Mouse (Mus musculus) CD4-positive, CD25-positive, alpha-beta regulatory T cell, adult 4 months (primary cell): ENCODE data around the gene Ap1g1. TPM values are rescaled to one million over a fixed set of nuclear protein-coding genes. Genes with fewer than 3 reads are reported as not detected.

ENCODE experiments used
- ATAC-seq: one replicate; pipeline ENCODE4 v1.8.0; 2017
- polyA plus RNA-seq, 2 experiments: library from polyadenylated mRNA; unstranded; fragments of 100-300 nt; shearing (Covaris generic); gene quantifications; one replicate each; pipeline ENCODE4 v1.2.1; 2017

Gene Ap1g1
- polyA plus RNA-seq, 2 experiments from 2014 or later, result 32.7 to 34.3 TPM

DNA sequence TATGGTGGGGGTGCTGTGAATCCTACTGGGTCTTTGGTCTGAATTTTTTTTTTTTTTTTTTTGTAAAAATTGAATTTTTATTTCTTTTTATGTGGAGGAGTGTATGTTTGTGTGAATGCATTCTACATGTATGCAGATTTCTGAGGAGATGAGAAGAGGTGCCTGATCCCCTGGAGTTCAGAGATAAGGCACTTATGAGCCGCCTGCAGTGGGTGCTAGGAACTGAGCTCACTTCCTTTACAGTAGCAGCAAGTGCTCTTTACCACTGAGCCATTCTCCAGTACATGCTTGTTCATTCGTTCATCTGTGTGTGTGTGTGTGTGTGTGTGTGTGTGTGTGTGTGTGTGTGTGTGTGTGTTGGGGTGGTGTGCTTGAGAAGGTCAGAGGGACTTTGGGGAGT lies 12.6 kb downstream of the Ap1g1 start:
- ATAC-seq, result no peak

- ATAC-seq, result no peak
Observed at GRCm38 (mm10) chr8:109795166-109795565, 16.8 kb downstream of the Ap1g1 start.

DNA sequence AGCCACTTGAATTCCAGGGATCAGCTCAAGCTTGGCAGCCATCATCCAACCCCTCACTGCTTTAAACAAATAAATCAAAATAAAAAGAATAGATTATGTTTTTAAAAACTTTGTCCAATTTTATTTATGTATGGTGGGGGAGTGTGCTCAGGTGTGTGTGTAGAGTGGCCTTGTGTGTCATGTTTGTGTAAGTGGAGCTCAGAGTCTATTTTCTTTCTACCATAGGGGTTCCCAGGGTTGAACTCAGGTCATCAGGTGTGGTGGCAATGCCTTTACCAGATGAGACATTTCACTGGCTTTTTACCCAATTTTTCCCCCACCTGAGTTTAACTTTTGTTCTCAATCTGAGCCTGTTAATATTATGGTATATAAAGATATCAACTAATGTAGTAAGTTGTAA lies 20.4 kb downstream of the Ap1g1 start:
- ATAC-seq, result no peak

GRCm38 (mm10) chr8:109799245-109799644 lies 20.9 kb downstream of the Ap1g1 start:
- ATAC-seq, result no peak

GRCm38 (mm10) chr8:109800325-109800724 lies 22.0 kb downstream of the Ap1g1 start:
- ATAC-seq, result no peak

GRCm38 (mm10) chr8:109803211-109803610 lies 24.9 kb downstream of the Ap1g1 start:
- no peak for ATAC-seq

DNA sequence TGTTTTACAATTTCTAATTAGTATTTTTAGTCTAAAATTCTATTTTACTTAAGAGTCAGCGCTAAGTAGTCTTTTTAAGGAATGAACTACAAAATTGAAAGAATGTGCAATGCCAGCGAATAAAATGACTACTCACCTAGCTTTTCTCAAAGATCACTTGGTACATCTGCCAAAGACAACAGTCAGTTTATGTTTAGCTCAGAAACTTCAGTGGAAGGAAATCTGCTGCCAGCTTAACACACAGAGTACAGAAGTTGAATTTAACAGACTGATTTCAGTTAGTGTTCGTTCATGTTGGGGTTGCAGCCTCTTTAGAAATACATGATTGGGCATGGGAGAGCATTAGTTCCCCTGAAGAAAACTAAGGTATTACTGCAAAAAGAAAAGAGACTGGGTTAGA lies 25.4 kb downstream of the Ap1g1 start:
- no peak for ATAC-seq

DNA sequence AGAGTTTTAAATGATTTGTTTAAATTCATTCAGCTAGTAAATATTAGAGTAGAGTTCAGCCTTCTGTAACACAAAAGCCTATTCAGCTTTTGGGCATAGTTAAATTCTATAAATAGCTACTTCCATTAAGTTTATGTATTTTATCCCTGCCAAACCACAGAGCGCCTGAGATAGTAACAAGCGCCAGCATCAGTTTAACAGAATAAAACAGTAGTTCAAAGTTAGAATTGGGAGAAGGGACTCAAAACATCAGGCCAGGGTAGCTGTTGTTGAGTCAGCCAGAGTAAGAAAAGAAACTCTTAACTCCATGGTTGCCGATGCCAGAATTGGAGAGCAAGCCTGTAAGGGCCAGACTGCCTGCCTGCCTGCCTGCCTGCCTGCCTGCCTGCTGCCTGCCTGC lies 28.2 kb downstream of the Ap1g1 start:
- ATAC-seq, result no peak

DNA sequence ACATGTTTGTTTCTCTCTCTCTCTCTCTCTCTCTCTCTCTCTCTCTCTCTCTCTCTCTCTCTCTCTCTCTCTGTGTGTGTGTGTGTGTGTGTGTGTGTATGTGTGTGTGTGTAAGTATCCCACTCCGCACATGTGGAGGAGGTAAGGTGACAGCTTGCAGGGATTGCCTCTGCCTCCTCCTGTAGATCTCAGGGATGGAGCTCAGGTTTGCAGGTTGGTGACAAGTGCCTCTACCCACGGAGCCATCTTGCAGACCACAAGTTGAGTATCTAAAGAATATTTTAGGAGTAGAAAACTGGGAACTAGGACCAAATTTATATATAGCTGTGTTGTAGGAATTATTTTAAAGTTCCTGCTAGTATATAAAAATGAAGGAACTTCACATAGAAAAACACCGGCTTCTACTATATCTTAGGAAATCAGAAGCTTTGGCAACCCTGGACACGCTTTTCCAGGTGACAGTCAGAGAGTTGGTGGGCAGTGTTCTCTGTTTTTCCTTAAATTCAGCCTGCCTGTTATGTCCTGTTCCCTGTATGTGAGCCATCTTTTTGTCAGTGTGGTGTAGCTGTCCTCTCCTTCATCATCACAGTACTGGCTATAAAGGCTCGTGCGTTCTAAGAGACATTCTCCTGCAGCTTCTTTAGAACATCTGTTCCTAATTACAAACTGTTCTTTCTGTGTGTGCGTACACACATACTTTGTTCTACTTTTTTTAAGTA lies 29.2 kb downstream of the Ap1g1 start:
- no peak for ATAC-seq

DNA sequence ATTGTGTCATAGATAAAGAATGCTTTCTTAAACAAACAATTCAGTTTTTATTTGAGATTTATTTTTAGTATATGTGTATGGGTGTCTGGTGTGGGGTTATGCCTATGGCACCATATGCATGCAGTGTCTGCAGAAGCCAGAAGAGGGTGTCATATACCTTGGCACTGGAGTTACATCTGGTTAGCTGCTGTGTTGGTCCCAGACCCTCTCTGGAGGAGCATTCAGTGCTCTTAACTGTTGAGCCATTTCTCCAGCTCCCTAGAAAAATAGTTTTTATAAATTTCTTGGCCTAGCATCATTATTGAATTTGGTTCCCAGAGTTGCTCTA lies 29.7 kb downstream of the Ap1g1 start:
- no peak for ATAC-seq

DNA sequence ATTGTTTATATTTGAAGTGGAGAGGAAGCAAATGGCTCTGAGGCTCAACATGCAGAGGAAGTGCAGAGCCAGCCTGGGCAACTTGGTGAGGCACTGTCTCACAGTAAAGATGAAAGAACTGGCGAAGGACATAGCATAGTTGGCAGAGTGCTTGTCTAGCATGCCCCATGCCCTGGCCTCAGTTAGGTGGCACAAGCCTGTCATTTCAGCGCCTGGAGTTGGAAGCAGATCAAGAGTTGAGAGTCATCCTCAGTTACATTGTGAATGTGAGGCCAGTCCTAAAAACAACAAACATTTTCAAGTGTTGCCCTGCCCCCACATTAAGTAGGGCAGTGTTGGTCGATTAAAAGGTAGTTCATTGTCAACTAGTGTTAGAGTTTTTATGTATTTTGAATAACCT lies 32.1 kb downstream of the Ap1g1 start:
- ATAC-seq, result no peak

GRCm38 (mm10) chr8:109815268-109815667 lies 36.9 kb downstream of the Ap1g1 start:
- no peak for ATAC-seq

DNA sequence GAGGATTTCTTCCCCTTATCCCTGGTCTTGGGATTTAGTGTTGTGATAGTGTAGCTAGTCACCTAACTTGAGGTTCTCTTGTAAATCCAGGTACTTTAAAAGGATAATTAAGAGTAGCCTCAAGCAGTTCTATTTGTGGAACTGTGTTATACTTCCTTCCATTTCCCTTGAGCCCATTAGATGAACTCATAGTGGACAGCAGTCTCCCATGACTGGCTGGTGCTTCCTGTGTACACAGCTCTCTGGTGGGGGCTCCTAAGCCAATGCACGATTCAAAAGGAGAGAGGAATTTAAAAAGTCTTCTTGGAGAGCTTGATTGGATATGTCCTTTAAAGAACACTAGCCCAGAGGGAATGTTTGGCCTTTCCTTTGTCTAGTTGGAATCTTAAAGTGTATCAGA lies 39.6 kb downstream of the Ap1g1 start:
- no peak for ATAC-seq

DNA sequence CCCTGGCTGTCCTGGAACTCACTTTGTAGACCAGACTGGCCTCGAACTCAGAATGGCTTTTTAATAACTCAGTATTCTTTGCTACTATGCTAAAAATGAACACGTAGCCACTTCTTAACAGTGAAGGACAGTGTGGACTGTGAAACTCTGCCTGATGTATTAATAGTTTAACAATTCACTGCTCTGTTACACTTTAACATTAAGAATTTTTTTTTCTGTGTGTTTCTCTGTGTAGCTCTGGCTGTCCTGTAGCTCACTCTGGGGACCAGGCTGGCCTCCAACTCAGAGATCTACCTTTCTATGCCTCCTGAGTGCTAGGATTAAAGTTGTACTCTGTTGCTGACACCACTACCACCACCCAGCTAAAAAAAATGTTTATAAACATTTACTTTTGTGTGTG lies 45.2 kb downstream of the Ap1g1 start:
- ATAC-seq, result no peak

GRCm38 (mm10) chr8:109839822-109840221 lies 61.5 kb downstream of the Ap1g1 start:
- ATAC-seq, result no peak

DNA sequence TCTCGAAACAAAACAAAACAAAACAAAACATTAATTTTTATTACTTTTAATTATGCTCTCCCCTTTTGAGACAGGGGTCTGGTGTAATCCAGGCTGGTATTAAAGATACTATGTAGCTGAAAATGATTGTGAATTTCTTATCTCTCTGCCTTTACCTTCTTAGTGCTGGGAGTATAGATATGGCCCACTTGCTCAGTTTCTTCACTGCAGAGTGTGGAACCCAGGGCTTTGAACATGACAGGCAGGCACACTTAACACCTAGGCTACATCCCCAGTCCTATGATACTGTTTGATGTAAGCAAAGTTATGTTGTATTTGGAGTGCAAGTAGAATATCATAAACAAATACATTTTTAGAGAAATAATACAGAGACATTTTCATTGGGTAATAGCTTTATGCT lies 64.1 kb downstream of the Ap1g1 start:
- ATAC-seq, result no peak

DNA sequence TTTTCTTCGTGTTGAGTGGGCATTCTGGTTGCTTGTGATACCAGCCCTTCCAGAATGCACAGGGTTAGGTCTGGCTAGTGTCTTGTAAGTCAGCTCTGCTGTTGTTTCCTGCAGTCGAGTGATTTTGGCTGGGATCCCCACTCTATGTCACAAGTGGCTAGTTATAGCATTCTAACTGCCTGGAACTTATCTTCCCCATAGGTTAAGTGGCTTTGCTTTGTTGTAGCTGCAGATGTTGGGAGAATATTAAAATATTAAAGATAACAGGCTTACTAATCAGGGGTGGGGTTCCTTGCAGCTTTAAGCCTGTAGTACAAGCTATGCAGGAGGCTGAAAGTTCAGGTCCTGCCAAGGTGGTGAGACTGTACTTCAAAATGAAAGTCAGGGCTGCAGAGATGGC lies 69.5 kb downstream of the Ap1g1 start:
- no peak for ATAC-seq

GRCm38 (mm10) chr8:109848981-109849380 lies 70.6 kb downstream of the Ap1g1 start:
- ATAC-seq, result no peak

DNA sequence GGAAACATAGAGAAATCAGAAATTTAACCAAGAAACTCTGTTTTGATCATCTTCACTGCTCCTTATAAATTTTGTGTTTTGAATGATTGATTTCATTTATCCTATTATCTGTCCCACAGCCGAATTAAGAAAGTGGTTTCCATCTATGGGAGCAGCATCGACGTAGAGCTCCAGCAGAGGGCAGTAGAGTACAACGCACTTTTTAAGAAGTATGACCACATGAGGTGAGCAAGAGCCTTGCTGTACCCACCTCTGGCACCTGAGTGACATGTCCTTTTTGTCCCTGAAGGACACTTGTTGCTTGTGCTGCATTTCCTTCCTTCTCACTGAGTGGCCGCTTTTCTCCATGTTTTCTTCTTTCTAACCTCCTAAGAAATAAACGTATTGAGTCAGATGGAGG lies 75.1 kb downstream of the Ap1g1 start:
- ATAC-seq, result peak; percentile 95

- ATAC-seq, result no peak
Observed at GRCm38 (mm10) chr8:109854522-109854921, 76.2 kb downstream of the Ap1g1 start.

GRCm38 (mm10) chr8:109855451-109855850 lies 77.1 kb downstream of the Ap1g1 start:
- ATAC-seq, result no peak

DNA sequence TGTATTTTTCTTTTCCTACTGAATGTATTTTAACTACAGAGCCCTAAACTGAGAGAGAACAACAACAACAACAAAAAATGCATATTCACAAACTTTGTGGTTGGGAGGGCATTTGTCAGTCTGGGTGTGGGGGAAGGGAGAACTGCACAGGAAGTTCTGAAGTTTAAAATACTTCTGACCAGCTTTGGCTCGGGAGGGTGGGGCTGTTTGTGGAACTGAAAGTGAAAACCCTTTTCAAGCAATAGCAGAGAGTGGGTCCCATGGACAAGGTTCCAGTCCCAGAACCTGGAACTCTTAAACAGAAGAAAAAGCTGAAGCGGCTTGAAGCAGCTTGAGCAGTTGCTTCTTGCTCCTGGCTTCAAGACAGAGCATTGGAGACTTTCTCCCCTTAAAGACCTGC lies 85.0 kb downstream of the Ap1g1 start:
- ATAC-seq, result peak; percentile 62

DNA sequence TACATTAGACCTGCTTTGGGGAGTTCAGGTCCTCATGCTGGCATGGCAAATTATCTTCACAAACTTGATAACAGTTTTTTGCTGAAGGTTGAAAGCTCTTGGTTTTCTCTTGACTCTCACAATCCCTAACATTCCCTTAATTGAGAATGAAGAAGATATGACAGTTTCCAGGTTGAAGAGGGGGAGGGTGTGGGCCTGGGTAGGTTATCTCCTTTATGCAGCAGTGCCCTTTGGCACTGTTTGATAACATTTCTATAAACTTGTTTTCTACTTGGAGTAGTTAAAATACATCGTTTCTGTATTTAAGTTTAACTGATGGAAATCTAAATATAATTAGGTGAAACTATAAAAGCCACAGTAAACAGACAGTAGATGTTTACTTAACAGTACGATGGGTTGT lies 86.4 kb downstream of the Ap1g1 start:
- no peak for ATAC-seq

DNA sequence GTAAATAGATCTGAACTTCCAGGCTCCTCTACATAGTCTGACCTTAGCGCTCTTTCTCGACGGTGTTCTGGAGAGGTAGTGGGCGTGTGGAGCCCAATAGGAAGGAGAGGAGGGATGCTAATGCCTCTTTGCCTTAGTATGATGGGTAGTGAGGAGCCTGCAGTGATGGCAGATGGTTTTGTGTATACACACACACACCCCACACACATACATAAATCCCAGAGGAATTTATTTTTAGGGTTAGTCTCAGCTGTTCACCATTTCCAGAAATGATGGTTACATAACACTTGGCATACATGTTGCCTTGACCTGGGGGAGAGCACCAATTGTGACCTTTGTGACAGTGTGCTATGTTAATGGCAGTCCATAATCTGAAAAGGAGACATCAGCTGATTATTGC lies 87.2 kb downstream of the Ap1g1 start:
- ATAC-seq, result no peak

DNA sequence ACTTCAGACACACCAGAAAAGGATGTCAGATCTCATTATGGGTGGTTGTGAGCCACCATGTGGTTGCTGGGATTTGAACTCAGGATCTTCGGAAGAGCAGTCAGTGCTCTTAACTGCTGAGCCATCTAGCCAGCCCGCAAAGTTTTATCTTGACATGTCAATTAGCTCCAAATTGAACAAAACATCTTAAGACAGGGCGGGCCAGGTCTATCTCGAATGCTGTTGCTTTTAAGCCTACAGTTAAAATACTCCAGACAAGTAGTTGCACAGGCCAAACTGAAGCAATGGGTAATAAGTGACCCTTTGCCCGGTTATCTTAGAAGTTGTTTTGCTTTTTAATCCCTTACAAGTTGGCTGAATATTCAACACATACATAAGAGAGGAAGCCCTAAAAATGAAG lies 88.3 kb downstream of the Ap1g1 start:
- no peak for ATAC-seq
